ENCODE assay signal across 8 mouse cellular contexts in genomic region chr3:98063186-98063771, GRCm38 (mm10). TPM values are rescaled to one million over a fixed set of nuclear protein-coding genes. Genes with fewer than 3 reads are reported as not detected.
DNase-seq lines count a peak whose midpoint lies in the region; ATAC-seq lines count a peak whose summit lies in the region.

No protein-coding gene starts in this region.

- no peak overlapping the region for H3K9ac ChIP-seq in forebrain, embryonic 16.5 days (replicated peaks; ENCODE audit: low read depth, low read length)

- intact Hi-C loops in left cerebral cortex, postnatal 25 days (cut with DNase I): loop anchor here (5.0 kb wide), 1 partner anchor 159 kb away; the partner anchor contains the start of gene Reg4

- no peaks in the 10 kb centered on the region for H3K36me3 ChIP-seq in forebrain, embryonic 16.5 days (ENCODE audit: control insufficient read depth, insufficient read depth)

- peak overlapping the region; percentile 77 for H3K27ac ChIP-seq in forebrain, embryonic 16.5 days (ENCODE audit: low read length)

- WGBS in forebrain, embryonic 16.5 days: 7% methylated on average over 8 of the region's 8 CpGs

- no peaks in the 10 kb centered on the region for H3K9me3 ChIP-seq in forebrain, embryonic 16.5 days (ENCODE audit: control insufficient read depth, low read length)

- H3K4me1 ChIP-seq in forebrain, embryonic 16.5 days (replicated peaks; ENCODE audit: control insufficient read depth, insufficient read depth, low read length): peaks cover 53% of the 10 kb centered on the region

- H3K4me2 ChIP-seq in forebrain, embryonic 16.5 days (ENCODE audit: low read length): peak overlapping the region; percentile 26

- ATAC-seq in forebrain, embryonic 16.5 days: peak; percentile 82
- peak; percentile 23 for ATAC-seq in megakaryocyte progenitor cell, adult 5-6 weeks (replicated peaks; ENCODE audit: poor library complexity)

- no peak overlapping the region for H3K4me3 ChIP-seq in forebrain, embryonic 16.5 days (replicated peaks; ENCODE audit: low read length)

- no peaks in the 10 kb centered on the region for H3K27me3 ChIP-seq in forebrain, embryonic 16.5 days (replicated peaks; ENCODE audit: control insufficient read depth, insufficient read depth, low read length)

- DNase-seq in urinary bladder, postnatal 4 days (ENCODE audit: low spot score in 2 of 2): peak; percentile 49 to 69
- no peak for DNase-seq in urinary bladder, postnatal 10 days (ENCODE audit: low spot score)
- DNase-seq in heart, postnatal 4 days: peak; percentile 67
- DNase-seq in left cerebral cortex, postnatal 25 days (ENCODE audit: low spot score in 2 of 2): peak; percentile 58 to 63
- DNase-seq in skeletal muscle tissue, adult 2 months (ENCODE audit: low read depth, low spot score): peak; percentile 68
- no peak for DNase-seq in yolk sac, embryonic 10.5 days (ENCODE audit: low spot score)

RNA-seq across cellular contexts. Expression of gene Notch2, which starts 50.0 kb away (rescaled TPM):
- 14.6 and 19.5 TPM in 2 replicates for polyA plus RNA-seq in forebrain, embryonic 16.5 days (2015; fragmentation: Nextera tagmentation; extraction: Ambion mirVana)
- total RNA-seq in heart, postnatal 4 days (2021): 10 to 100 TPM; 38.5 to 40.1 TPM
- 10 to 100 TPM; 12.9 to 15.3 TPM for total RNA-seq in left cerebral cortex, postnatal 25 days (2021)
- 23.5 and 23.6 TPM in 2 replicates for total RNA-seq in megakaryocyte progenitor cell, adult 5-6 weeks (2015)
- total RNA-seq in megakaryocyte progenitor cell, adult 5-6 weeks (2017): 20.9 and 21.8 TPM in 2 replicates

Comparison
In these comparisons a context has a peak if more than half of its experiments do, and no peak if none do; other contexts are left out.
1. DNase-seq: peak in urinary bladder, postnatal 4 days (2 of 2), heart, postnatal 4 days (single experiment), left cerebral cortex, postnatal 25 days (2 of 2) and skeletal muscle tissue, adult 2 months (single experiment); none in urinary bladder, postnatal 10 days (single experiment) and yolk sac, embryonic 10.5 days (single experiment).